12 mouse cellular contexts compared by ENCODE assay signal in the genomic region with DNA sequence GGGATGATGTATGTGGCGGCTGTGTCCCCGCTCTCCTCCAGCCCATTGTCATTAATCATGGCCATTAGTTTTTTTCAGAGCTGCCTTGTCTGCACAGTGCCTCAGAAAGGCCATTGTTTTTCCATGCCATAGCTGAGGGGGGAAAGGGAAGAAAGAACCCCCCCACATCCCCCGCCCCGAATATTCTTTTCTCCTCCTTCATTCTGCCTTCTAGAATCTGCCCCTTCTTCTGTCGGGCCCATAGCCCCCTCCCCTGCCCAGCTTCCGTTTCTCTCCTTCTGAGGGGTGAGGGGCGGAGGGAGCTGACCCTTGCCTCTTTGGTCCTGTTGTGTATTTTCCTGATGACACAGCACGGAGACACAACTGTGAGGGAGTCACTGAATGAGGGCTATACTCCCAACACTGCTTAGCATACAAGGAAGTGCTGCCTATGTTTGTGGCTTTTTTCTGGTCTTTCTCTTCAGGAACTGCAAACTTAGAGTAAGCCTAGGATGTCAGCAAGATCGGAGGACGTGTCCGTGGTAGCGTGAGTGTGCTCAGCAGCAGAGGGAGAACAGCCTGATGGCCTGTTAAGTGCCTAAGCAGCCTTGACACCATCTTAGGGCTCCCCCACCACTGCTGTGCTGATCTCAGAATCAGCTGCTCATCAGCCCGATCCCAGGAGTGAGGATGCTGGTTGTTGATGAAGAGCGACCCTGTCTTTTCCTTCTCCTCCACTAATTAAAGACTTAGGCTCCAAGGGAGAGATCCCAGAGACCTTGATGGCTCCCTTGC.
DNase-seq lines count a peak whose midpoint lies in the region; ATAC-seq and TF ChIP-seq lines count a peak whose summit lies in the region.
"Had no signal": no experiment of that assay in that cellular context is flagged by ENCODE, and none has a peak within 500 bp of the region (broad histone marks: within the 10 kb centered on the region; RNA-seq: fewer than 3 reads in every experiment).

No protein-coding gene starts in this region.

- no peak overlapping the region for H3K27ac ChIP-seq in heart, embryonic 15.5 days
- no peak overlapping the region for H3K27ac ChIP-seq in lung, postnatal 0 days (ENCODE audit: low read length)
- H3K27ac ChIP-seq in hindbrain, embryonic 15.5 days (replicated peaks), result peak overlapping the region; percentile 51
- H3K27ac ChIP-seq in neural tube, embryonic 15.5 days (replicated peaks), result peak overlapping the region; percentile 63; the same call in 1 of the 2 replicates
- H3K27ac ChIP-seq: liver, embryonic 13.5 days; midbrain, embryonic 13.5 days had no signal

- no peak overlapping the region for H3K9ac ChIP-seq in heart, embryonic 15.5 days
- H3K9ac ChIP-seq in lung, postnatal 0 days (replicated peaks; ENCODE audit: low read depth), result no peak overlapping the region
- H3K9ac ChIP-seq in hindbrain, embryonic 15.5 days, result no peak overlapping the region
- H3K9ac ChIP-seq in neural tube, embryonic 15.5 days (replicated peaks), result no peak overlapping the region
- H3K9ac ChIP-seq: liver, embryonic 13.5 days; midbrain, embryonic 13.5 days had no signal

- no peak for TF ChIP-seq CTCF in lung, postnatal 0 days (IDR thresholded peaks at IDR 0.05)

- H3K4me2 ChIP-seq in heart, embryonic 15.5 days, result peak overlapping the region; percentile 18; the same call in 1 of the 2 replicates
- 0 out of 2 replicates have a peak overlapping the region, but pooled peaks have one; percentile 1 for H3K4me2 ChIP-seq in lung, postnatal 0 days (replicated peaks; ENCODE audit: low read depth, low read length)
- peak overlapping the region; percentile 13 for H3K4me2 ChIP-seq in hindbrain, embryonic 15.5 days
- H3K4me2 ChIP-seq in neural tube, embryonic 15.5 days, result peak overlapping the region; percentile 36
- H3K4me2 ChIP-seq: liver, embryonic 13.5 days; midbrain, embryonic 13.5 days had no signal

- no peaks in the 10 kb centered on the region for H3K9me3 ChIP-seq in heart, embryonic 15.5 days (replicated peaks)
- H3K9me3 ChIP-seq in lung, postnatal 0 days (ENCODE audit: low read length), result no peaks in the 10 kb centered on the region
- no peaks in the 10 kb centered on the region for H3K9me3 ChIP-seq in hindbrain, embryonic 15.5 days
- no peaks in the 10 kb centered on the region for H3K9me3 ChIP-seq in neural tube, embryonic 15.5 days (replicated peaks)
- H3K9me3 ChIP-seq: liver, embryonic 13.5 days; midbrain, embryonic 13.5 days had no signal

- H3K4me1 ChIP-seq in heart, embryonic 15.5 days (replicated peaks), result peaks cover 24% of the 10 kb centered on the region
- no peaks in the 10 kb centered on the region for H3K4me1 ChIP-seq in lung, postnatal 0 days (ENCODE audit: insufficient read depth, low read depth, low read length)
- H3K4me1 ChIP-seq in hindbrain, embryonic 15.5 days (replicated peaks), result peaks cover 20% of the 10 kb centered on the region
- H3K4me1 ChIP-seq in neural tube, embryonic 15.5 days, result peaks cover 24% of the 10 kb centered on the region
- H3K4me1 ChIP-seq: liver, embryonic 13.5 days had no signal

- ATAC-seq in heart, embryonic 15.5 days (replicated peaks; ENCODE audit: insufficient number of reproducible peaks, insufficient read depth, low FRiP score, low read depth), result no peak
- ATAC-seq in lung, postnatal 0 days, result 0 out of 2 replicates have a peak, but pooled peaks have one; percentile 44
- 0 out of 2 replicates have a peak, but pooled peaks have one; percentile 48 for ATAC-seq in hindbrain, embryonic 15.5 days (ENCODE audit: low FRiP score, low read depth)
- ATAC-seq in neural tube, embryonic 15.5 days (ENCODE audit: low FRiP score), result peak; percentile 28; the same call in 1 of the 2 replicates
- no peak for ATAC-seq in monocyte, adult 5-6 weeks (replicated peaks; ENCODE audit: insufficient number of reproducible peaks, low FRiP score, low TSS enrichment, poor library complexity, severe bottlenecking)
- ATAC-seq: midbrain, embryonic 13.5 days had no signal

- no peak overlapping the region for H3K4me3 ChIP-seq in heart, embryonic 15.5 days
- H3K4me3 ChIP-seq in lung, postnatal 0 days (ENCODE audit: low read depth, low read length), result no peak overlapping the region
- no peak overlapping the region for H3K4me3 ChIP-seq in hindbrain, embryonic 15.5 days
- no peak overlapping the region for H3K4me3 ChIP-seq in neural tube, embryonic 15.5 days (replicated peaks)
- H3K4me3 ChIP-seq: liver, embryonic 13.5 days; midbrain, embryonic 13.5 days had no signal

- WGBS in heart, embryonic 15.5 days, result 47% methylated on average over 14 of the region's 14 CpGs
- whole genome bisulfite sequencing in lung, postnatal 0 days, result 33% methylated on average over 14 of the region's 14 CpGs
- 23% methylated on average over 14 of the region's 14 CpGs for WGBS in hindbrain, embryonic 15.5 days
- 14% methylated on average over 14 of the region's 14 CpGs for WGBS in neural tube, embryonic 15.5 days

- H3K27me3 ChIP-seq in heart, embryonic 15.5 days, result 0 out of 2 replicates have a peak, but pooled peaks cover 2% of the 10 kb centered on the region
- H3K27me3 ChIP-seq in lung, postnatal 0 days (replicated peaks; ENCODE audit: insufficient read depth, low read length), result no peaks in the 10 kb centered on the region
- H3K27me3 ChIP-seq in hindbrain, embryonic 15.5 days, result no peaks in the 10 kb centered on the region
- H3K27me3 ChIP-seq in neural tube, embryonic 15.5 days (replicated peaks), result 0 out of 2 replicates have a peak, but pooled peaks cover 2% of the 10 kb centered on the region

- DNase-seq in heart, postnatal 4 days, result no peak
- no peak for DNase-seq in lung, postnatal 0 days (ENCODE audit: low spot score)
- no peak for DNase-seq in lung, postnatal 4 days
- no peak for DNase-seq in layer of hippocampus, postnatal 36 days
- DNase-seq: gastrocnemius, postnatal 10 days; liver, embryonic 13.5 days; thymus, postnatal 36 days had no signal

- H3K36me3 ChIP-seq in heart, embryonic 15.5 days, result no peaks in the 10 kb centered on the region
- H3K36me3 ChIP-seq in lung, postnatal 0 days (ENCODE audit: insufficient read depth, low read length), result no peaks in the 10 kb centered on the region
- no peaks in the 10 kb centered on the region for H3K36me3 ChIP-seq in hindbrain, embryonic 15.5 days
- H3K36me3 ChIP-seq in neural tube, embryonic 15.5 days, result no peaks in the 10 kb centered on the region
- H3K36me3 ChIP-seq: liver, embryonic 13.5 days; midbrain, embryonic 13.5 days had no signal

- TF ChIP-seq EP300 in lung, postnatal 0 days (IDR thresholded peaks at IDR 0.05), result no peak

Comparison
In these comparisons a context has a peak if more than half of its experiments do, and no peak if none do; other contexts are left out.
1. ATAC-seq: peak in lung, postnatal 0 days (single experiment), hindbrain, embryonic 15.5 days (single experiment) and neural tube, embryonic 15.5 days (single experiment); none in heart, embryonic 15.5 days (single experiment) and monocyte, adult 5-6 weeks (single experiment).
2. H3K27ac ChIP-seq: peak in hindbrain, embryonic 15.5 days (single experiment) and neural tube, embryonic 15.5 days (single experiment); none in heart, embryonic 15.5 days (single experiment) and lung, postnatal 0 days (single experiment).
3. Peak in every context shown above with its lines, with median percentiles within 50 percentile points of each other: H3K4me2 ChIP-seq.